10 mouse cellular contexts compared by ENCODE assay signal in genomic region chr19:43521996-43522395, GRCm38 (mm10). TPM values are rescaled to one million over a fixed set of nuclear protein-coding genes. Genes with fewer than 3 reads are reported as not detected.
DNase-seq lines count a peak whose midpoint lies in the region; ATAC-seq and TF ChIP-seq lines count a peak whose summit lies in the region.
"Had no signal": no experiment of that assay in that cellular context is flagged by ENCODE, and none has a peak within 500 bp of the region (broad histone marks: within the 10 kb centered on the region; RNA-seq: fewer than 3 reads in every experiment).

No protein-coding gene starts in this region.

- TF ChIP-seq EP300 in heart, postnatal 0 days (IDR thresholded peaks at IDR 0.05; ENCODE audit: low read depth) = no peak
- no peak for TF ChIP-seq EP300 in liver, embryonic 14.5 days (IDR thresholded peaks at IDR 0.05; ENCODE audit: low read depth)

- no peaks in the 10 kb centered on the region for H3K9me3 ChIP-seq in heart, postnatal 0 days (replicated peaks; ENCODE audit: control insufficient read depth, low read length)
- H3K9me3 ChIP-seq in heart, embryonic 10.5 days = no peaks in the 10 kb centered on the region
- H3K9me3 ChIP-seq in ES-E14 (ENCODE audit: control insufficient read depth, insufficient read depth, low read depth, low read length) = no peaks in the 10 kb centered on the region
- H3K9me3 ChIP-seq in liver, embryonic 14.5 days (ENCODE audit: control insufficient read depth, low read length) = no peaks in the 10 kb centered on the region
- no peaks in the 10 kb centered on the region for H3K9me3 ChIP-seq in kidney, embryonic 16.5 days (ENCODE audit: low read length)

- H3K27ac ChIP-seq in heart, postnatal 0 days (ENCODE audit: low read depth) = peak overlapping the region; percentile 82
- no peak overlapping the region for H3K27ac ChIP-seq in heart, embryonic 10.5 days
- no peak overlapping the region for H3K27ac ChIP-seq in ES-E14 (ENCODE audit: insufficient read depth, low read depth, low read length, poor library complexity, severe bottlenecking)
- no peak overlapping the region for H3K27ac ChIP-seq in liver, embryonic 14.5 days
- no peak overlapping the region for H3K27ac ChIP-seq in kidney, embryonic 16.5 days (ENCODE audit: low read length)

- no peak for ATAC-seq in CD4-positive, CD25-positive, alpha-beta regulatory T cell, adult 4 months
- no peak for ATAC-seq in heart, postnatal 0 days (ENCODE audit: insufficient read depth, low read depth)
- ATAC-seq in liver, embryonic 14.5 days (ENCODE audit: insufficient read depth) = no peak
- ATAC-seq in kidney, embryonic 16.5 days (ENCODE audit: low FRiP score, low TSS enrichment) = no peak

- in situ Hi-C loops in ES-E14 (cut with MboI; ENCODE audit: low sequenced_read_pairs in 2 of 2, unreplicated experiment in 2 of 2) = no loop called here

- TF ChIP-seq CTCF in heart, postnatal 0 days (IDR thresholded peaks at IDR 0.05; ENCODE audit: low read depth) = no peak
- no peak for TF ChIP-seq CTCF in liver, embryonic 14.5 days (IDR thresholded peaks at IDR 0.05; ENCODE audit: low read depth)

- 42% methylated on average over 9 of the region's 9 CpGs for WGBS in heart, postnatal 0 days
- WGBS in heart, embryonic 10.5 days = 78% methylated on average over 9 of the region's 9 CpGs
- 79% methylated on average over 9 of the region's 9 CpGs for WGBS in liver, embryonic 14.5 days (ENCODE audit: insufficient replicate concordance)
- 85% methylated on average over 9 of the region's 9 CpGs for WGBS in kidney, embryonic 16.5 days

- peak overlapping the region; percentile 26 for H3K4me3 ChIP-seq in heart, postnatal 0 days (ENCODE audit: low read depth, low read length)
- H3K4me3 ChIP-seq in heart, embryonic 10.5 days = no peak overlapping the region; the same call in 1 of the 2 replicates
- peak overlapping the region; percentile 29 to 56; a peak in 3 of 4 replicates for H3K4me3 ChIP-seq in ES-E14 (ENCODE audit: insufficient read depth in 1 of 2, low read depth in 1 of 2, low read length in 2 of 2, poor library complexity in 1 of 2, severe bottlenecking in 1 of 2)
- H3K4me3 ChIP-seq in liver, embryonic 14.5 days (ENCODE audit: insufficient read depth in 1 of 2, low read depth in 2 of 2, low read length in 2 of 2) = no peak overlapping the region
- H3K4me3 ChIP-seq in kidney, embryonic 16.5 days (ENCODE audit: low read length) = no peak overlapping the region

- peak overlapping the region; percentile 64 for H3K4me2 ChIP-seq in heart, postnatal 0 days (ENCODE audit: low read depth, low read length)
- 0 out of 2 replicates have a peak overlapping the region, but pooled peaks have one; percentile 2 for H3K4me2 ChIP-seq in liver, embryonic 14.5 days (ENCODE audit: low read depth)
- H3K4me2 ChIP-seq in kidney, embryonic 16.5 days (replicated peaks; ENCODE audit: low read depth, low read length) = no peak overlapping the region; the same call in 1 of the 2 replicates

- H3K9ac ChIP-seq in heart, postnatal 0 days (replicated peaks; ENCODE audit: low read depth, low read length) = 0 out of 2 replicates have a peak overlapping the region, but pooled peaks have one; percentile 49
- H3K9ac ChIP-seq in ES-E14 (ENCODE audit: insufficient read depth, low read depth, low read length, poor library complexity, severe bottlenecking) = no peak overlapping the region
- no peak overlapping the region for H3K9ac ChIP-seq in liver, embryonic 14.5 days (replicated peaks)
- H3K9ac ChIP-seq in kidney, embryonic 16.5 days (replicated peaks; ENCODE audit: low read length) = no peak overlapping the region

- peaks cover 13% of the 10 kb centered on the region; the same call in 1 of the 2 replicates for H3K4me1 ChIP-seq in heart, postnatal 0 days (ENCODE audit: control insufficient read depth, insufficient read depth)
- H3K4me1 ChIP-seq in heart, embryonic 10.5 days = peaks cover 50% of the 10 kb centered on the region
- peaks cover 17 to 19% of the 10 kb centered on the region in 2 experiments for H3K4me1 ChIP-seq in ES-E14 (ENCODE audit: control insufficient read depth in 2 of 2, insufficient read depth in 2 of 2, low read length in 2 of 2, poor library complexity in 1 of 2)
- peaks cover 3 to 28% of the 10 kb centered on the region in 2 experiments; a peak in 3 of 4 replicates for H3K4me1 ChIP-seq in liver, embryonic 14.5 days (replicated peaks; ENCODE audit: control insufficient read depth in 2 of 2, insufficient read depth in 2 of 2, low read length in 1 of 2)
- H3K4me1 ChIP-seq in kidney, embryonic 16.5 days (ENCODE audit: insufficient read depth, low read length) = peaks cover 37% of the 10 kb centered on the region

- 0 out of 2 replicates have a peak, but pooled peaks cover 4% of the 10 kb centered on the region for H3K36me3 ChIP-seq in heart, postnatal 0 days (replicated peaks; ENCODE audit: control insufficient read depth, insufficient read depth, low read length)
- peaks cover 6% of the 10 kb centered on the region; the same call in 1 of the 2 replicates for H3K36me3 ChIP-seq in heart, embryonic 10.5 days
- peaks cover 23% of the 10 kb centered on the region for H3K36me3 ChIP-seq in ES-E14 (ENCODE audit: control insufficient read depth, insufficient read depth, low read length, poor library complexity, severe bottlenecking)
- no peaks in the 10 kb centered on the region for H3K36me3 ChIP-seq in liver, embryonic 14.5 days (replicated peaks; ENCODE audit: control insufficient read depth, insufficient read depth, low read depth)
- no peaks in the 10 kb centered on the region for H3K36me3 ChIP-seq in kidney, embryonic 16.5 days (ENCODE audit: insufficient read depth, low read length)

- H3K27me3 ChIP-seq in heart, postnatal 0 days (ENCODE audit: control insufficient read depth, insufficient read depth, low read length) = no peaks in the 10 kb centered on the region
- no peaks in the 10 kb centered on the region for H3K27me3 ChIP-seq in heart, embryonic 10.5 days (ENCODE audit: insufficient read depth, poor library complexity, severe bottlenecking)
- H3K27me3 ChIP-seq in liver, embryonic 14.5 days (ENCODE audit: control insufficient read depth, insufficient read depth, low read length) = no peaks in the 10 kb centered on the region
- H3K27me3 ChIP-seq in kidney, embryonic 16.5 days (ENCODE audit: insufficient read depth, low read length) = no peaks in the 10 kb centered on the region

- DNase-seq in CD4-positive, CD25-positive, alpha-beta regulatory T cell, adult 2 months (ENCODE audit: low read depth, low spot score) = peak; percentile 45
- DNase-seq in heart, postnatal 0 days (ENCODE audit: low spot score) = no peak
- no peak for DNase-seq in heart, embryonic 10.5 days (ENCODE audit: low spot score)
- no peak for DNase-seq in ES-E14 (ENCODE audit: low read depth, low spot score)
- no peak for DNase-seq in liver, embryonic 14.5 days (ENCODE audit: low read depth in 3 of 3, low spot score in 3 of 3)
- no peak for DNase-seq in thymus, postnatal 25 days
- DNase-seq: kidney, adult 18-20 months; lung, postnatal 36 days had no signal

TF ChIP-seq in ES-E14, 5 proteins besides CTCF, POLR2A, EP300 and RAD21:
- TF ChIP-seq ZNF384 (IDR thresholded peaks at IDR 0.05; ENCODE audit: low read depth, low read length) = no peak
- TF ChIP-seq HCFC1 (IDR thresholded peaks at IDR 0.05; ENCODE audit: borderline replicate concordance, insufficient read depth, low read length) = no peak
- no peak for TF ChIP-seq CHD2 (IDR thresholded peaks at IDR 0.05; ENCODE audit: low read depth, low read length)
- no peak for TF ChIP-seq MAFK (IDR thresholded peaks at IDR 0.05; ENCODE audit: insufficient read depth, low read depth, low read length)
- no peak for TF ChIP-seq ZC3H11A (IDR thresholded peaks at IDR 0.05; ENCODE audit: borderline replicate concordance, low read depth, low read length)

RNA-seq across cellular contexts. Expression of gene Got1, which starts 2.4 kb away (rescaled TPM):
- polyA plus RNA-seq in CD4-positive, CD25-positive, alpha-beta regulatory T cell, adult 4 months (2017; shearing (Covaris generic)) = 10 to 100 TPM; 40.4 to 50.6 TPM
- total RNA-seq in heart, postnatal 0 days (2014; rRNA removed; ENCODE audit: low replicate concordance) = 344 and 375 TPM in 2 replicates
- 394 and 404 TPM in 2 replicates for polyA plus RNA-seq in heart, postnatal 0 days (2015; fragmentation: Nextera tagmentation; extraction: Ambion mirVana)
- 119 and 176 TPM in 2 replicates for polyA plus RNA-seq in heart, embryonic 10.5 days (2016; fragmentation: Nextera tagmentation; extraction: Ambion mirVana)
- 77.3 and 81.8 TPM in 2 replicates for total RNA-seq in ES-E14 (2012; rRNA removed)
- 9.0 and 10.8 TPM in 2 replicates for polyA plus RNA-seq in liver, embryonic 14.5 days (2012; rRNA removed)
- polyA plus RNA-seq in liver, embryonic 14.5 days (2014; fragmentation: Nextera tagmentation; extraction: Ambion mirVana) = 11.6 and 11.7 TPM in 2 replicates
- polyA plus RNA-seq in kidney, embryonic 16.5 days (2015; fragmentation: Nextera tagmentation; extraction: Ambion mirVana) = 65.9 and 69.1 TPM in 2 replicates

Comparison
In these comparisons a context has a peak if more than half of its experiments do, and no peak if none do; other contexts are left out.
1. H3K4me3 ChIP-seq: peak in heart, postnatal 0 days (single experiment) and ES-E14 (2 of 2); none in heart, embryonic 10.5 days (single experiment), liver, embryonic 14.5 days (0 of 2) and kidney, embryonic 16.5 days (single experiment).